Mouse (Mus musculus) heart, postnatal 0 days (tissue): ENCODE results near the gene Cep131. TPM values are rescaled to one million over a fixed set of nuclear protein-coding genes. Genes with fewer than 3 reads are reported as not detected.

Experiments
- ATAC-seq: fragments of 200-750 bp; cut with Nextera tagmentation; 2 replicates; pipeline ENCODE4 v1.8.0; 2017; ENCODE audit warnings: low read depth, moderate number of reproducible peaks, moderate library complexity; ENCODE audit not compliant: insufficient read depth
- DNase-seq: peaks from one replicate; pipeline ENCODE4 v3.0.0-alpha.2; 2016; ENCODE audit warnings: low spot score
- H3K27ac ChIP-seq: fragments of 300-500 bp; sonication (generic); 2 replicates; pipeline ENCODE4 v1.5.1; 2014; ENCODE audit warnings: low read depth, mild to moderate bottlenecking
- H3K27me3 ChIP-seq: fragments of 300-500 bp; sonication (generic); 2 replicates; pipeline ENCODE4 v1.6.1; 2014; ENCODE audit warnings: low read length, mixed read lengths; ENCODE audit not compliant: control insufficient read depth, insufficient read depth
- H3K36me3 ChIP-seq: fragments of 300-500 bp; sonication (generic); replicated peaks from 2 replicates; pipeline ENCODE4 v1.6.1; 2014; ENCODE audit warnings: low read length, mixed read lengths; ENCODE audit not compliant: control insufficient read depth, insufficient read depth
- H3K4me1 ChIP-seq: fragments of 300-500 bp; sonication (generic); 2 replicates; pipeline ENCODE4 v1.6.1; 2014; ENCODE audit warnings: antibody characterized with exemption; ENCODE audit not compliant: control insufficient read depth, insufficient read depth
- H3K4me2 ChIP-seq: fragments of 300-500 bp; sonication (generic); 2 replicates; pipeline ENCODE4 v1.6.1; 2014; ENCODE audit warnings: low read depth, mild to moderate bottlenecking, low read length, moderate library complexity
- H3K4me3 ChIP-seq: fragments of 300-500 bp; sonication (generic); 2 replicates; pipeline ENCODE4 v1.5.1; 2014; ENCODE audit warnings: low read depth, low read length
- H3K9ac ChIP-seq: fragments of 300-500 bp; sonication (generic); replicated peaks from 2 replicates; pipeline ENCODE4 v1.6.1; 2014; ENCODE audit warnings: low read depth, low read length, mixed read lengths
- H3K9me3 ChIP-seq: fragments of 300-500 bp; sonication (generic); replicated peaks from 2 replicates; pipeline ENCODE4 v1.6.1; 2016; ENCODE audit warnings: low read length; ENCODE audit not compliant: control insufficient read depth
- CTCF ChIP-seq: IDR thresholded peaks from 2 replicates; pipeline ENCODE4 v1.5.1; 2016; ENCODE audit warnings: antibody characterized with exemption, control low read depth, low read depth
- EP300 ChIP-seq: IDR thresholded peaks from 2 replicates; pipeline ENCODE4 v1.6.1; 2016; ENCODE audit warnings: antibody characterized with exemption, low read depth
- WGBS: fragments of 180-500 bp; shearing (Covaris S2); extraction: QIAGEN DNeasy Blood & Tissue Kit; methylation state at CpG from one replicate; pipeline ENCODE4 v1.1.7; 2014; 5-methylcytosine and 5-hydroxymethylcytosine counted together
- polyA plus RNA-seq: library from polyadenylated mRNA; unstranded; fragments of >200 nt; fragmentation: Nextera tagmentation; extraction: Ambion mirVana; gene quantifications from 2 replicates; pipeline ENCODE4 v1.2.1, GENCODE M21; 2015
- total RNA-seq: library from RNA; depleted of rRNA; stranded (reverse); fragments of >200 nt; gene quantifications from 2 replicates; pipeline ENCODE4 v1.2.3, GENCODE M21; 2014; ENCODE audit warnings: low replicate concordance

Gene Cep131
- total and polyA plus RNA-seq, 2 experiments from 2014 or later, result 3.8 to 6.8 TPM

DNA sequence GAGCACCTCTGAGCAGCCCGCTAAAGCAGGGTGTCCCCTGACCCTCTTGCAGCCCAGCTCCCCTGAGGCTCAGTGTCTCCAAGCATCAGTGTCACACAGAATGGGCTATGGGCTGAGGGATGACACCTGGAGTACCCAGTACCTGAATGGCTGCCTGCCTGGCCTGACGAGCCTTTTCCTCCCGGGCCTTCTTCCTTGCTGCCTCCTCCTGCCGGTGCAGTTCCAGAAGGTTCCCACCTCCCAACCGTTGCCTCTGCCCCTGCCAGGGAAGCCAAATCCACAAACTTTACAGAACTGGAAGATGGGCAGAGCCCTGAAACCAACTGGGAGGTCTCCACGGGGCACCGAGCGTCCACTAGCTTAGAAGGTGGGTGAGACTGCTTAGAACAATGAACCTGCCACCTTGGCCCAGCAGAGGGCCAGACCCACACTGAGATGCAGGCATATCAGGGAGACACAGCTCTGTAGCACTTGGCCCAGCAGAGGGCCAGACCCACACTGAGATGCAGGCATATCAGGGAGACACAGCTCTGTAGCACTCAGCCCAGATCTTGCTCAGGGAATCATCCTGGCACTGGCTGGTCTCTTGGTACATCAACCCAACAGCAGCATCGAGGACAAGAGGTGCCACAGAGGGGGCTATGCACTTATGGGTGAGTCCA, 13.5 kb downstream of the Cep131 start:
- Histone ChIP-seq H3K9ac (no peak overlapping the region), H3K9me3 (no peaks in the 10 kb centered on the region), H3K4me3 (no peak overlapping the region), H3K27ac (no peak overlapping the region), H3K27me3 (no peaks in the 10 kb centered on the region), H3K36me3 (peaks cover 48% of the 10 kb centered on the region), H3K4me2 (no peak overlapping the region), H3K4me1 (no peaks in the 10 kb centered on the region)
- no peak for ATAC-seq
- no peak for DNase-seq
- no peak for TF ChIP-seq EP300
- peak; percentile 23 for TF ChIP-seq CTCF
- 87% methylated on average over 9 of the region's 9 CpGs for WGBS

DNA sequence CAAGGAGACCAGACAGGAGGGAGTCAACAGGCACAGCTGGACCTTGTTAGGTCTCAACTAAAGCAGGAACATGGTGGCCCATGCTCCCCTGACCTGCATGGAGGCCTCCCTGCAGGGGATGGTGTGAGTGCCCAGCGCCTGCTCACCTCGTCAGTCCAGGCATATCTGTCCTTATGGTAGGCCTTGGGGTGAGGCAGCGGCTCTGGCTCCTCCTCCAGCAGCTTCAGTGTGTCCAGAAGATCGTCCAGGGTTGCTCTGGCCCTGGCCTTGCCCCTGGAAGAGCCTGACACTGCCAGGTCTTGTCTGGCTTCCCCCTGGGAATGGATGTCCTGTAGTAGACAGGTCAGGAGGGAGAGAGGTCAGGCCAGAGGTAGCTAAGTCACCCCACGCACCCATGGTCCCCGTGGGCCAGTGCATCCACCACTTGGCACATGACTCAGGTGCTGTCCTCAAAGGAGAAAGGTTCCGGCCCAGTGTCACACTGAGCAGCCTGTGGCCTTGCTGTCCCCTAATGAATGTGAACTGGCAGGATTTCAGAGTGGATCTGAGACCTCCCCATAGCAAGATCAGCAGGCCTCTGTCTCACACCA, 14.8 kb downstream of the Cep131 start:
- Histone ChIP-seq H3K4me2 (no peak overlapping the region), H3K4me1 (no peaks in the 10 kb centered on the region), H3K27me3 (no peaks in the 10 kb centered on the region), H3K36me3 (peaks cover 48% of the 10 kb centered on the region), H3K27ac (no peak overlapping the region), H3K9ac (no peak overlapping the region), H3K9me3 (no peaks in the 10 kb centered on the region), H3K4me3 (no peak overlapping the region)
- no peak for DNase-seq
- TF ChIP-seq CTCF, result no peak
- TF ChIP-seq EP300, result no peak
- WGBS, result 90% methylated on average over 7 of the region's 7 CpGs
- no peak for ATAC-seq

DNA sequence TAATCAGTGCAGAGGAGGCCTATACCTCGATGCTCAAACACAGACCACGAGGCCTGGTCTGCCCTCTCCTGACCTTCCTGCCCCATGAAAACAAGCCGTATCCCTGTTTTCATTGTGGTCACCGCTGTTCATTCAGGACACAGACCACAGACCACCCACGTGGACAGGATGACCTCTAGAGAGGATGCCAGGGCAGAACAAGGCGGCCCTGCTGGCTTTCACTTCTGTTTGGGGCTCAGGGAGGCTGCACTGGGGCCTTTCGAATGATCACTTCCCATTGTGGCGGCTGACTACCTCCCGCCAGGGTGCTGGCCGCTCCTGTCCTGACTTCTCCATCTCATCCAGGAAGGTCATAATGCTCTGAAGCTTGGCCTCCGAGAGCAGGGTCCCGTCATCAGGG, 15.6 kb downstream of the Cep131 start:
- Histone ChIP-seq H3K36me3 (peaks cover 42% of the 10 kb centered on the region), H3K27ac (no peak overlapping the region), H3K4me2 (no peak overlapping the region), H3K4me3 (no peak overlapping the region), H3K4me1 (no peaks in the 10 kb centered on the region), H3K27me3 (no peaks in the 10 kb centered on the region), H3K9ac (no peak overlapping the region), H3K9me3 (no peaks in the 10 kb centered on the region)
- DNase-seq (no peak), ATAC-seq (no peak)
- TF ChIP-seq CTCF (no peak), EP300 (no peak)
- WGBS, result 76% methylated on average over 12 of the region's 12 CpGs

DNA sequence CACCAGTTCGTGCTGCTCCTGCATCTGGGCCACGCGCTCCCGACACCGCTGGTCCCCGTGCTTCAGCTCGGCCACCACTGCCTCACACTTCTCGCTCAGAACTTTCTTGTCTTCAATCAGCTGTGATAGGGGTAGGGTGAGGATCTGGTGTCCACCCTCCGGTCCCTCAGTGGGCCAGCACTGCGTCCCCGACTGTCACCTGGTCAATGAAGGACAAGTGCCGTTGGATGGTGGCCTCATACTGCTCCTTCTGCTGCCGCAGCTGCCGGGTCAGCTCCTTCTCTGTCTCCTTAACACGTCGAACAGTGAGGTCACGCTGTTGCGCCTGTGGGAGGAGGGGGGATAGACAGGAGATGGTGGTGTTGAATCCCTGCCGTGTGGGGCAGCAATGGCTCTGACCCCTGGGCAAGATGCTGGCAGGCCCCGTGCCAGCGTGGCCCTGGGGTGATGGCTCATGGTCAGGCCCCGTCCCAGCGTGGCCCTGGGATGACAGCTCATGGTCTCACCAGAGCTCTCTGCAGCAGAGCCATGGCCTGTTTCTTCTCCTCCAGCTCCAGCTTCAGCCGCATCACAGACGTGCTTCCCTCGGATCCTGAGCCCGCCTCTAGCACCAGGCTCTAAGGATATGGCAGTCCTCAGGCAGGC, 16.2 kb downstream of the Cep131 start:
- Histone ChIP-seq H3K4me1 (no peaks in the 10 kb centered on the region), H3K9ac (no peak overlapping the region), H3K4me3 (no peak overlapping the region), H3K27ac (no peak overlapping the region), H3K36me3 (peaks cover 35% of the 10 kb centered on the region), H3K27me3 (no peaks in the 10 kb centered on the region), H3K9me3 (no peaks in the 10 kb centered on the region), H3K4me2 (no peak overlapping the region)
- no peak for DNase-seq
- no peak for ATAC-seq
- WGBS, result 94% methylated on average over 27 of the region's 27 CpGs
- TF ChIP-seq CTCF (no peak), EP300 (no peak)

DNA sequence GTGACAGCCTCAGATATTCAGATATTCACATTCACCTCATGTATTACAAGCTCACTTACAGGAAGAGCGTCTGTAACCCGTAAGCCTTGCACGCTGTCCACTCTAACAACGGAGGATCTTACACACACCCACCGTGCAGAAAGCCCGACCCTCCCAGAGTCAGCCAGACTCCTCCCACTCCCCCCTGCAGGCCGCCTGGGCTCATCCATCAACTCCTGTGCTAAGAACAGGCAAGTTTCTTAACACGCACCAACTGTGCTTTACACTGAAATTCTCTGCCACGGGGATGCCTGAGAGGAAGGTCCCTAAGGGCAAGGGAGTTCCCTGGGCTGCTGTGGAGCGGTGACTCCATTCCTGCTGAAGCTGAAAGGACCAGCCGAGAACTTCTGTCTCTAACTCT, 17.4 kb downstream of the Cep131 start:
- no peaks in the 10 kb centered on the region for H3K27me3 ChIP-seq
- TF ChIP-seq CTCF (no peak), EP300 (no peak)
- WGBS, result 54% methylated on average over 11 of the region's 11 CpGs
- ATAC-seq (no peak), DNase-seq (no peak)
- H3K36me3 ChIP-seq, result peaks cover 31% of the 10 kb centered on the region
- no peak overlapping the region for H3K4me3 ChIP-seq
- H3K27ac ChIP-seq, result no peak overlapping the region
- no peak overlapping the region for H3K4me2 ChIP-seq
- no peak overlapping the region for H3K9ac ChIP-seq
- no peaks in the 10 kb centered on the region for H3K9me3 ChIP-seq
- no peaks in the 10 kb centered on the region for H3K4me1 ChIP-seq
